Mouse (Mus musculus) left cerebral cortex, adult 11 months (tissue): ENCODE data around the gene Cdkl1.

Experiments
- DNase-seq: peaks from one replicate; pipeline ENCODE4 v3.0.0; 2022; ENCODE audit warnings: low spot score

Cdkl1 gene

DNA sequence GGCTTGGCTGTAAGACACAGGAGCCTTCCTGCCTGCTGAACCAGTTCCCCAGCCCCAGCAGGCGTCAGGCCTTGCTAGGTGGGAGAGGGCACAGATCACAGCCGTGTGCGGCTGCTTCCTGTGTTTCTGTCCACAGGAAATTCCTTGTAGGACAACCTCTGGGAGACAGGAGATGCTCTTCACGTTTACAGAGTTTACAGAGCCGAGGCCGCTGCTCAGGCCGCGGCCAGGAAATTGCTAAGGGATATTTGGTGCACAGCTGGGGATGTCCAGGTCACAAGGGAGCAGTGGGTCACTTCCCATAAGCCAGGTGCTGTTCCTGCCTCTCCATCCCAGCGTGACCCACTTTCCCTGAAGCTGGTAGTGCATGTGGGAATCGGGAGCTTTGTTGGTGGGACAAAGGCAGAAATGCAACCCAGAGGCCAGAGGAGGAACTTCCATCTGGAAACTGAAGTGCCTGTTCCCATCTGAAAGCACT is 39.2 kb downstream of the Cdkl1 start:
- DNase-seq, result no peak

- no peak for DNase-seq
These were observed 46.9 kb downstream of the Cdkl1 start for GRCm38 (mm10) chr12:69744138-69744537.

- no peak for DNase-seq
These were observed 49.1 kb downstream of the Cdkl1 start for GRCm38 (mm10) chr12:69741965-69742364.

GRCm38 (mm10) chr12:69733923-69734322 is 57.1 kb downstream of the Cdkl1 start:
- DNase-seq, result no peak

GRCm38 (mm10) chr12:69733518-69733917 is 57.5 kb downstream of the Cdkl1 start:
- no peak for DNase-seq

- no peak for DNase-seq
These were observed 58.8 kb downstream of the Cdkl1 start for GRCm38 (mm10) chr12:69732221-69732620.

DNA sequence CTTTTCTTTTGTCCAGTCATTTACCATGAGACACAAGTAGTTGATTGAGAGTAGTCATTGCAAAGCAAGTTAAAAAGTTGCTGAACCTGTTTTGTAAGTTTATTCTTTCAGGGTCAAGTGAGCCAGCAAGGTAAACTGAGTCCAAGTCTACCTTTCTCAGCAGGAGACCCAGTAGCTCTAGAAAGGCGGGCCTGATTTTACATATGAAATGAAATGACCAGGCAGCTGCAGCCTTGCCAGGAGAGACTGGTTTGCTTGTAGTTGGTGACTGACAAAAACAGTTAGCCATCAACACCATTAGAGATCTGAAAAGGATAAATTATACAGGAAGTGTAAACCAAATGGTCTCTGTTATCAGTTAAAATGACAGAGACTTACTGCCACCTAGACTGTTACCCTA is 60.8 kb downstream of the Cdkl1 start:
- DNase-seq, result no peak

GRCm38 (mm10) chr12:69729246-69729645 is 61.8 kb downstream of the Cdkl1 start:
- DNase-seq, result no peak

GRCm38 (mm10) chr12:69724711-69725460 is 66.2 kb downstream of the Cdkl1 start, which contains the start of the genes L2hgdh and Atp5s:
Gene L2hgdh (minus strand): TSS chr12:69724873.
Gene Atp5s (plus strand): TSS chr12:69724950.
- peak; percentile 91 for DNase-seq

- DNase-seq, result no peak
These were observed 66.9 kb downstream of the Cdkl1 start for GRCm38 (mm10) chr12:69724018-69724710.

DNA sequence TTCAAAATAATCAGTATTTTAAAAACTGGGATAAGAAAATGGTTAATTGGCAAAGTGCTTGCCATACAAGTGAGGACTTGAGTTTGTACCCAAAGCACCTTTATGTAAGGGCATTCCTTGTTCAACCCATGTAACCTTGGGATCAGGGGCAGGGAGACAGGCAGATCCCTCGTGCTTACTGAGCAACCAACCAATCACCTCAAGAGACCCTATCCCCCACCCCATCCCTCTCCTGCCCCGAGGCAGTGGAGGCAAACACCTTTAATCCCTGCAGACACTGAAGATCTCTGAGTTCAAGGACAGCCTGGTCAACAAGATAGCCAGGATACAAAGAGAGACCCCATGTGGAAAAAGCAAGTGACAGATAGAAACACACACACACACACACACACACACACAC is 67.7 kb downstream of the Cdkl1 start:
- DNase-seq, result no peak

GRCm38 (mm10) chr12:69722857-69723256 is 68.2 kb downstream of the Cdkl1 start:
- no peak for DNase-seq

DNA sequence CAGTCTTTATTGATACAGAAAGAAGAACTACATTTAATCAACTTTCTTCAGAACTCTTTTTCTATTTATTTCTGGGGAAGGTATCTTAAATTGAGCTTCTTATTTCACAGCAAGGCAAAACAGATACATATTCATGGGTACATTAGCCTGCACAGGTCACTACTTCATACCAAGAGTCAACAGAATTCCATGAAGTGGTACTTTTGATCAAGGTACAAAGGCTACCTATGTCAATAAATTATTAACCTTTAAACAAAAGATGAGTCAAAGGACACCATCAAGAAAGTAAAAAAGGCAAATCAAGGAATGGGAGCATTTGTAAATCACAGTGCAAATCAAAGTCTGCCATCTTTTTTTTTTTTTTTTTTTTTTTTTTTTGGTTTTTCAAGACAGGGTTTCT is 77.4 kb downstream of the Cdkl1 start:
- DNase-seq, result no peak

GRCm38 (mm10) chr12:69704799-69705458 is 86.1 kb downstream of the Cdkl1 start:
- no peak for DNase-seq

DNA sequence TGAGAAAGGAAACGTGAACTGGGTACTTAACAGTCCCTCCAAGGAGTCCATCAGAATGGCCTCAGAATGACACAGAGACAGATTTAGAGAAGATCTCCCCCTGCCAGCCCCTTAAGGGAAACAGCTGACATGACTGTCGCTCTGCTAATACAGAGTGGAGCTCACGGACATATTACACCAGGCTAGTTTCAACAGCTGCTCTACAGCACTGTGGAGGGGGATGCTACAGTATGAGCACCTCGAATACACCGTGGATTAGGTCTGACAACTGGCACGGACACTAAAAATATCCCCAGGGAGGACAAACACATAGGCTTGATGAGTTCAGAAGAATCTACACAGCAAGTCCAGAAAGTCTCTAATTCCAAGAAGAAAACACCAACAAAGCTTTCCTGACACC is 92.7 kb downstream of the Cdkl1 start:
- no peak for DNase-seq
